Mouse (Mus musculus): ENCODE data around the gene Gm20458. TPM values are rescaled to one million over a fixed set of nuclear protein-coding genes. Genes with fewer than 3 reads are reported as not detected.

The Gm20458 gene
- total and polyA plus RNA-seq, 3 experiments, result 8.0 to 17.2 (median 9.2) TPM

DNA sequence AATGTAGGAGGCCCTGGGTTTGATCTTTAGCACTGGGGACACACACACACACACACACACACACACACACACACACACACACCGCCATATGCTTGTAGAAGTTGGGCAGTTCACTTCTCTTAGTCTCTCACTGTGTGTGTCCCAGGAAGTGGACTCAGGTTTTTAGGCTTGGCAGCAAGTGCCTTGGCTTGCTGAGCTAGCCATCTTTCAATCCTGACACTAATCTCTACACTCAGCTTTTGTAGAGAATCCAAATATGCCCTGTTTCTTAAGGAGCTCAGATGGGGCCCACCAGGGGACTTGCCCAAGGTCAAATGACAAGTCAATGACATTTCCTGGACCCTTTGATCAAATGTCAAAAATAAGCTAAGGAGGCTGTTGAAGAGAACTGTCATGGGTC lies 4.4 kb upstream of the Gm20458 start:
- H3K27me3 ChIP-seq (ENCODE audit: control insufficient read depth, insufficient read depth, low read length), result no peaks in the 10 kb centered on the region
- 83% methylated on average over 1 of the region's 1 CpGs for WGBS
- no peak overlapping the region for H3K9ac ChIP-seq (ENCODE audit: low read depth, low read length)
- TF ChIP-seq EP300 (IDR thresholded peaks at IDR 0.05; ENCODE audit: insufficient read depth, low read depth, low read length), result no peak
- TF ChIP-seq CTCF (IDR thresholded peaks at IDR 0.05), result no peak
- intact Hi-C loops (cut with DNase I), result loop anchor here (2.0 kb wide), 1 partner anchor 40 kb away; no protein-coding TSS in a partner anchor
- no peaks in the 10 kb centered on the region for H3K79me2 ChIP-seq (replicated peaks; ENCODE audit: control insufficient read depth, insufficient read depth, low read length)
- H3K27ac ChIP-seq, result peak overlapping the region; percentile 43
- peaks cover 16% of the 10 kb centered on the region for H3K4me1 ChIP-seq (ENCODE audit: control insufficient read depth, insufficient read depth, low read length)
- H3K36me3 ChIP-seq (ENCODE audit: control insufficient read depth, insufficient read depth, low read length), result no peaks in the 10 kb centered on the region
- no peak for DNase-seq
- H3K4me3 ChIP-seq, result no peak overlapping the region

DNA sequence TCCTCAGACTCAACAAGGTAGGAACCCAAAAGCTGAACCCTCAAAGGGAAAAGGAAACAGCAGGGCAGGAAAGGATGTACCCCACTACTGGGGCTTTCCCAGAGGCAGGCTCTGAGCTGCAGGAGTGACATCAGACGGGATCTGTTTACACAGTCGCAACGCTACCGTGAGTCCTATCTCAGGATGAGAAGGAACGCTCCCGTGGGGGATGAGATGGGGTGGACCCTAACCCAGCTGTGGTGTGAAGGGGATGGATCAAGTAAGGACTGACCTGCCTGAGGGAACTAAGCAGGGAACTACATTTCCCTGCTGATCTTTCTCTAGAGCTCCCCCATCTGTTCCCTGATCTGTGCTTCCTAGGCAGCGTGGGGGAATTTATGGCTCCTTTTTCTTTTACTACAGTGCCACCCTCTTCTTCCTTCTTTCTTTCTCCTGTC lies 3.9 kb upstream of the Gm20458 start, which contains the start of gene Sys1:
TSS of gene Sys1 (plus strand) at position 101 of the 437 bp plus-strand sequence.
- no peak for DNase-seq
- intact Hi-C loops (cut with DNase I), result loop anchor here (2.0 kb wide), 1 partner anchor 40 kb away; no protein-coding TSS in a partner anchor

DNA sequence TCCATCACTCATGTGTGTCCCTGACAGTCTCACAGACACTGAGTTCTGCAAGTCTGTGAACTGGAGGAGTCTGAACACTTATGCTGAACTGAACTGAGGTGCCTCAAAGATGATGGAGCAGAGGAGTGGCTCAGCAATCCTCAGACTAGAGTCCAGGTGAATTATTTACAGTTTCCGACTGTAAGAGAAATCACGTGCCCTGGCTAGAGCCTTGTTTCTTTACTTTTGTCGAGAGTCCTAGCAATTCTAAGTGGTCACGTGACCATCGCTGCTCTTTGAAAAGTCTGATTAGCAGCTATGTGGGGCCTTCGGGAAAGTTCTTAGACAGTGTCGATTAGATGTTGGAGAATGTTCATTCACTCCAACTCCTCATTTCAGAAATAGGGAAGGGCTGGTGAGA lies 2.8 kb upstream of the Gm20458 start:
- Histone ChIP-seq H3K9ac (ENCODE audit: low read depth, low read length) (no peak overlapping the region), H3K4me3 (no peak overlapping the region), H3K79me2 (replicated peaks; ENCODE audit: control insufficient read depth, insufficient read depth, low read length) (no peaks in the 10 kb centered on the region), H3K27ac (no peak overlapping the region), H3K27me3 (ENCODE audit: control insufficient read depth, insufficient read depth, low read length) (no peaks in the 10 kb centered on the region), H3K36me3 (ENCODE audit: control insufficient read depth, insufficient read depth, low read length) (no peaks in the 10 kb centered on the region), H3K4me1 (ENCODE audit: control insufficient read depth, insufficient read depth, low read length) (peaks cover 15% of the 10 kb centered on the region)
- intact Hi-C loops (cut with DNase I), result loop anchor here (2.0 kb wide), 1 partner anchor 41 kb away; no protein-coding TSS in a partner anchor
- DNase-seq, result no peak
- WGBS, result 52% methylated on average over 7 of the region's 7 CpGs
- TF ChIP-seq POLR2A (IDR thresholded peaks at IDR 0.05; ENCODE audit: insufficient read depth, low read depth, low read length), result no peak
- no peak for TF ChIP-seq EP300 (IDR thresholded peaks at IDR 0.05; ENCODE audit: insufficient read depth, low read depth, low read length)
- TF ChIP-seq CTCF (IDR thresholded peaks at IDR 0.05), result no peak

More for the DNA sequence above, 3.9 kb upstream of the Gm20458 start, which contains the start of gene Sys1:
- Histone ChIP-seq H3K79me2 (replicated peaks; ENCODE audit: control insufficient read depth, insufficient read depth, low read length) (no peaks in the 10 kb centered on the region), H3K27ac (peak within 1 kb of the TSS; percentile 53), H3K4me1 (ENCODE audit: control insufficient read depth, insufficient read depth, low read length) (peaks cover 17% of the 10 kb centered on the region), H3K9ac (ENCODE audit: low read depth, low read length) (peak within 1 kb of the TSS; percentile 40; the same call in 1 of the 2 replicates), H3K27me3 (ENCODE audit: control insufficient read depth, insufficient read depth, low read length) (no peaks in the 10 kb centered on the region), H3K36me3 (ENCODE audit: control insufficient read depth, insufficient read depth, low read length) (no peaks in the 10 kb centered on the region), H3K4me3 (no peak within 1 kb of the TSS)
- WGBS, result 16% methylated on average over 7 of the region's 7 CpGs
- TF ChIP-seq EP300 (IDR thresholded peaks at IDR 0.05; ENCODE audit: insufficient read depth, low read depth, low read length) (no peak), CTCF (IDR thresholded peaks at IDR 0.05) (peak; percentile 44)

DNA sequence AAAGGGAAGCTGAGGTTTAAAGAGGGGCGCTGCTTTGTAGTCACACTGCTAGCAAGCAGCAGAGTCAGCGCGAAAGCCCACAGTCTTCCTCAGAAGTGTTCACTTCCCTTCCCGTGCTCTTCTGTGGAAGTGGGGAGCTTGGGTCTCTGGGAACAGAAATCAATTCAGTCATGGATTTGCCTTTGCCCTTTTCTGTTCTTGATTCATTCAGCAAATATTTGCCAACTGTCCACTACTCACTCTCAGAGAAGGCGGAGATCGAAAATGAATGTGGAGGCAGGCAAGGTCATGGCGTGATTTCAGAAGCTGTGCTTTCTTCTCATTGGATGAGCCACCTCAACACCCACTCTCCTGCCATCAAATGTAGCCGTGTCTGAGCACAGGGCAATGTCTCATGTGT lies 2.2 kb upstream of the Gm20458 start:
- Histone ChIP-seq H3K79me2 (replicated peaks; ENCODE audit: control insufficient read depth, insufficient read depth, low read length) (no peaks in the 10 kb centered on the region), H3K27me3 (ENCODE audit: control insufficient read depth, insufficient read depth, low read length) (no peaks in the 10 kb centered on the region), H3K4me1 (ENCODE audit: control insufficient read depth, insufficient read depth, low read length) (peaks cover 15% of the 10 kb centered on the region), H3K27ac (no peak overlapping the region), H3K9ac (ENCODE audit: low read depth, low read length) (no peak overlapping the region), H3K4me3 (no peak overlapping the region), H3K36me3 (ENCODE audit: control insufficient read depth, insufficient read depth, low read length) (no peaks in the 10 kb centered on the region)
- TF ChIP-seq CTCF (IDR thresholded peaks at IDR 0.05) (no peak), POLR2A (IDR thresholded peaks at IDR 0.05; ENCODE audit: insufficient read depth, low read depth, low read length) (no peak), EP300 (IDR thresholded peaks at IDR 0.05; ENCODE audit: insufficient read depth, low read depth, low read length) (no peak)
- no peak for DNase-seq
- WGBS, result 83% methylated on average over 8 of the region's 8 CpGs
- intact Hi-C loops (cut with DNase I), result no loop called here

DNA sequence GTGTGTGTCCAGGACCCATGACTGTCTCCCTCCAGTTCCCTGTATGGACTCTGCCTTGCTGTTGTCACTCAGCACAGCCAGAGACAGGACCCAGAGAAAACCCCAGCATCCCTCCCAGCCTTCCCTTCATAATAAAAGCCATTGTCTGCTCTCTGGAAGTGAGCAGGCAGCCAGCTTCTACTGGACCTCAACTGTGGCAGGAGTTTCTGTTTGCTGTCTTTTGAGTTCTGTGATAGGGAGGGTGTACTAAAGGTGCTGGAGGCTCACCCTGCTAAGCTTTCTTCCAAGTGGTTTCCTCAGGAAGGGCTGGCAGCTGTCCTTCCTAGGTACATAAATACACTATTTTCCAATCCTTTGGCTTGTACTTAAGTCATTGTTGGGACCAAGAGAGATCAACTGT lies 4.4 kb downstream of the Gm20458 start:
- intact Hi-C loops (cut with DNase I), result no loop called here
- Histone ChIP-seq H3K9ac (ENCODE audit: low read depth, low read length) (no peak overlapping the region), H3K79me2 (replicated peaks; ENCODE audit: control insufficient read depth, insufficient read depth, low read length) (no peaks in the 10 kb centered on the region), H3K4me1 (ENCODE audit: control insufficient read depth, insufficient read depth, low read length) (peaks cover 2% of the 10 kb centered on the region; the same call in 1 of the 2 replicates), H3K27ac (no peak overlapping the region), H3K36me3 (ENCODE audit: control insufficient read depth, insufficient read depth, low read length) (no peaks in the 10 kb centered on the region), H3K4me3 (no peak overlapping the region), H3K27me3 (ENCODE audit: control insufficient read depth, insufficient read depth, low read length) (no peaks in the 10 kb centered on the region)
- TF ChIP-seq POLR2A (IDR thresholded peaks at IDR 0.05; ENCODE audit: insufficient read depth, low read depth, low read length), result no peak
- no peak for TF ChIP-seq EP300 (IDR thresholded peaks at IDR 0.05; ENCODE audit: insufficient read depth, low read depth, low read length)
- no peak for TF ChIP-seq CTCF (IDR thresholded peaks at IDR 0.05)
- DNase-seq, result no peak

DNA sequence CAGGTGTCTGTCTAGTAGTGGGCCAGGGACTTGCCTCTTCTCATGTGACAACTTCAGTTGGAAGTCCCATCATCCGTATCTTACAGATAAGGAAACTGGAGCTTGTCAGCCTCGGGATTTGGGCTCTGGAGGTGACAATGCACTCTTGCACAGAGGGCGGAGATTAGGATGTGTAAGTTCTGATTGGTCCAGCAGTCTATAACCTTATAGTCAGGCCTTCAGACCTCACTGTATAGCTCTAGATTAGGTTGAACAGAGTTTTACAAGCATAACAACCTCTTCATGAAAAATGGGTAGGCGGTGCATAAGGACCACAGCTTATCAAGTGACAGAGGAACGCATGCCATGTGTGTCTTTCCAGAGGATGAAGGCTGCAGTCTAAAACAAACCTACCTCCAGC lies 6.0 kb downstream of the Gm20458 start:
- DNase-seq, result no peak
- H3K27me3 ChIP-seq (ENCODE audit: control insufficient read depth, insufficient read depth, low read length), result no peaks in the 10 kb centered on the region
- H3K36me3 ChIP-seq (ENCODE audit: control insufficient read depth, insufficient read depth, low read length), result no peaks in the 10 kb centered on the region
- no peak overlapping the region for H3K27ac ChIP-seq
- intact Hi-C loops (cut with DNase I), result no loop called here
- WGBS, result 68% methylated on average over 5 of the region's 5 CpGs
- no peaks in the 10 kb centered on the region for H3K4me1 ChIP-seq (ENCODE audit: control insufficient read depth, insufficient read depth, low read length)
- no peak overlapping the region for H3K9ac ChIP-seq (ENCODE audit: low read depth, low read length)
- H3K4me3 ChIP-seq, result no peak overlapping the region
- no peak for TF ChIP-seq POLR2A (IDR thresholded peaks at IDR 0.05; ENCODE audit: insufficient read depth, low read depth, low read length)
- no peak for TF ChIP-seq CTCF (IDR thresholded peaks at IDR 0.05)
- TF ChIP-seq EP300 (IDR thresholded peaks at IDR 0.05; ENCODE audit: insufficient read depth, low read depth, low read length), result no peak
- H3K79me2 ChIP-seq (replicated peaks; ENCODE audit: control insufficient read depth, insufficient read depth, low read length), result no peaks in the 10 kb centered on the region

Measured in heart, adult 2 months (tissue).